Mouse (Mus musculus): ENCODE results near the gene Dab1.

Gene Dab1

GRCm38 (mm10) chr4:103804461-103804860 lies 185.3 kb downstream of the Dab1 start:
- no peak for DNase-seq (ENCODE audit: extremely low read depth, low read depth)

GRCm38 (mm10) chr4:103822669-103823068 lies 203.5 kb downstream of the Dab1 start:
- no peak for DNase-seq (ENCODE audit: extremely low read depth, low read depth)

GRCm38 (mm10) chr4:103838377-103838776 lies 219.2 kb downstream of the Dab1 start:
- DNase-seq (ENCODE audit: extremely low read depth, low read depth), result no peak

GRCm38 (mm10) chr4:103839541-103839940 lies 220.4 kb downstream of the Dab1 start:
- DNase-seq (ENCODE audit: extremely low read depth, low read depth), result no peak

- DNase-seq (ENCODE audit: extremely low read depth, low read depth), result no peak
Measured at GRCm38 (mm10) chr4:103841126-103841525, 222.0 kb downstream of the Dab1 start.

- DNase-seq (ENCODE audit: extremely low read depth, low read depth), result no peak
Measured at GRCm38 (mm10) chr4:103844635-103845034, 225.5 kb downstream of the Dab1 start.

DNA sequence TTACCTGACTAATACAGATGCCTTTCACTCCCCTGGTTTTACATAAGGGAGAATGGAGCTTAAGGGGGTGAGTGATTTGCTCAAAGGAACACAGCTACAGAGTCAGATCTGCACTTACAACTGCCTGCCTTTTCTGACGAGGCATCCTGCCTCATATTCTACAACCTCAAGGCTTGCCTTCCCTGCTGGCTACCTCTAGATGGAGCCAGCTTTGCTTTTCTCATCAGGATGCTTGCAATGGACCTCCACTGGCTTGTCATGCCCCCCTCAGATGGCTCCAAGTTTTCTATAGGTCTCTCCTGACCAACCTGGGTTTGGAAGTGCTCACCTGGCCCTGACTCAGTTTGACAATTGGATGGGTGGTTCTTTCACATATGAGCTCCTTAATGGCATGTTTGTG lies 238.0 kb downstream of the Dab1 start:
- DNase-seq (ENCODE audit: extremely low read depth, low read depth), result no peak

- no peak for DNase-seq (ENCODE audit: extremely low read depth, low read depth)
Measured at GRCm38 (mm10) chr4:103875564-103875963, 256.4 kb downstream of the Dab1 start.

DNA sequence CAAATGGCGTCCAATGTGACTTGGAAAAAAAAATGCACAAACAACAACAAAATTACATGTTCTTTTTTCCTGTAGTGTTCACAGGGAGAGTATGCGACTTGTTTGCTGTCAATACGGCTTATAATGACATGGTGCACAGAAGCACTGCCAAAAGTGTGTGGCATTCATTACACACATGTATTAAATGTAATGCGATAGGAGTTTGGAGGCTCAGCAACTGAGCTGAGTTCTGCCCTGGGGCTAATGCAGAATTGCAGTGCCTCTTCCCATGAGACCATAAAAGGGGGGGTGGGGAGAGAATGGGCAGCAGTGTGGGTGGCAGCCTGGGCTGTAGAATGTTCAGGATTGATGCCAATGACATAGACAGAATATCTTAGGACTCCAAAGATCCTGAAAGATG lies 259.7 kb downstream of the Dab1 start:
- no peak for DNase-seq (ENCODE audit: extremely low read depth, low read depth)

DNA sequence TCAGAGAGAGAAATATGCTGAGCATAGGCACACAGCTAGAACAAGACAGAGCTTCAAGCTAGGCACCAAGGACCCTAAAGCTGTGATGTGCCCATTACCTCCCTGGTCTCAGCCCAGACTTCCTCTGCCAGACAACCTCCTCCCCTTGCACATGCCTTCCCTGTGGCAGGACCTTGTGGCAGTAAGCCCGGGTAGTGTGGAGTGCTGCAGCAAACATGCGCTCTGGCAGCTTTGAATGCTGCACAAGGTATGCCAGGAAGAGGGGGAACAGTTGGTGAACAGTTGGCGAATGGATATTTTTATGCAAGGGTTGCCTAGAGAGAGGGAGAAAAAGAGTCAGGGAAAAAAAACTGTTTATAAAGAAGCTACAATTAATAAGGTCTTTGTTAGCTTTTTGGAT lies 262.5 kb downstream of the Dab1 start:
- DNase-seq (ENCODE audit: extremely low read depth, low read depth), result no peak

DNA sequence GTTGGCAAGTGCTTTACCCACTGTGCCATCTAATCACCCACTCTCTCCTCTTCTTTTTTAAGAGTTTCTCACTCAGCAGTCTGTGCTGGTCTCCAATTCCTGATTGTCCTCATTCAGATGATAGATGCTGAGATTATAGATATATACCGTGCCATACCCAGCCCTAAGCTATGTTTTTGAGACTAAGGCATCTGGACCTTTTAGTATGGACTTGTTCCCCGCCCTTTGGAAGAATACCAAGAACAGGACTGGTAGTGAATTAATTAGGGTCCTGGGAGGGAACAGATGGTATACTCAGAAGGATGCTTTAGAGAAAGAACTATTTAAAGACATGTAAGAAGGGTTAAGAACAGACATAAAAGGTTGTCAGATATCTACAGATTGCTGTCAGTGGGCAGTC lies 268.9 kb downstream of the Dab1 start:
- no peak for DNase-seq (ENCODE audit: extremely low read depth, low read depth)

DNA sequence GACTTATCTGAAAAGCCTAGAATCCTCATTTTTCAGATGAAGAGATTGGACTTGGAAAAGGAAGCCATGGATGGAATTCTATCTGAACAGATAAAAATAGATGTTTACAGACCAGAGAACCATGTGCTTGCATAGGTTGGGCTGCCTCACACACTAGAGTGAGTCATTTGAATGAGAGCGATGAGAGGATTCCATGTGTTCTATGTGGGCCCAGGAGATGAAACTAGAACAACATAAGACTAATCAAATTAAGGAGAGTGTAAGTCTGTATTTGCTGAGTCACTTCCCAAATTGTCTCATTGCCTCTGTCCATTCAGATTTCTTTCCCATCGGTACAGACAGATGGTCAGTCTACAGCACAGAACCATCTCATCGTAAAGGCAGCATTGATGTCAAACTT lies 270.0 kb downstream of the Dab1 start:
- no peak for DNase-seq (ENCODE audit: extremely low read depth, low read depth)

DNA sequence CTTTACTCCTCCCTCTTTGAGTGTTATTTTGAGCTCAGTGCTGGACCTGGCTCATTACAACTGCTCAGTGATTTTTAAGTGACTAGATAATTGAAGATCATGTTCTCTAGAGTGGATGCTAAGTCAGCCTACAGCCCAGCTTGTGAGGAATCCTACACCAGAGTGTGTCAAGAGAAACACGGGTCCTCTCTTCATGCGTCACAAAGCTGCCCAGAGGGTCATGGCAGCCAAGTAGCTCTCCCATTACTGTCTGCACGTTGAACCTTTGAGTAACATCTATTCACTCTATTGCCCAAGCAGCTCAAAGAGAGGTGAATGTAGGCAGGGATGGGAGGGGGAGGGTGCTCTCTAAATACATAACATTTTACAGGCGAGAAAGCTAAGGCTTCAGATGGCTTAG lies 277.6 kb downstream of the Dab1 start:
- no peak for DNase-seq (ENCODE audit: extremely low read depth, low read depth)

DNA sequence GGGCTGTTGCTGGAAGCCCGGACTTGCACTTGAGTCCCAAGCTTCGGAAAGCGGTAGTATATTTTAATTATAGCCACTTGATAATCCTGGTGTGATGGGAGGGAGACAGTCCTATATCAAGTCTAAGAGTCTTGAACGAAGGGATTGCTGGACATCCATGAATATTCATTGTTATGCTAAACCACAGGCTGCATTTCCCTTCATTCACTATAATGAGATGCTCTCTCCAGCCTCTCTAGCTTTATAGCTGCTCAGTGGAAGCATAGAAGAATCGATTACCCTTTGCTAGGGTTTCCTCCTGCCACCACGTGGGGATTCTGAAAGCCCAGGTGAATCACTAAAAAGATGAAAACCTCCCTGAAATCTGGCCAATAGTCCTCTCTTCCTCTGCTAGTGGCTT lies 278.5 kb downstream of the Dab1 start:
- DNase-seq (ENCODE audit: extremely low read depth, low read depth), result no peak

- no peak for DNase-seq (ENCODE audit: extremely low read depth, low read depth)
Measured at GRCm38 (mm10) chr4:103911441-103911840, 292.3 kb downstream of the Dab1 start.

DNA sequence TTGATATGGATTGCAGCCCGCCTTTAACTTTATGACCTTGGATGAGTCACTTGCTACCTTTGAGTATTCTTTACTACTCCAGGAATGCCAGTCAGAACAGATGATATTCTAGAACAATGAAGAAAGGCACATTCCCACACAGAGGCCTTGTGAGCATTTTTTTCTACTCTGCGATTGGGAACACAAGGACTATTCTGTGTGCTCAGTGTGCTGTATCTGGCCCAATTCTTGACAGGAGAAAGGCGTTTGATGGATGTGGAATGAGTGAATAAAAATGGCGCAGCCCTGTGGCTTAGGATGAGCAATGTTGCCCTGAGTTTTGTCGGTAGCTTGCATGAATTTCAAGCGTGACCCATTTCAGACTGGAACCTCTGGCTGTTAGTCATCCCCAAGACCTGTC lies 292.9 kb downstream of the Dab1 start:
- no peak for DNase-seq (ENCODE audit: extremely low read depth, low read depth)

- DNase-seq (ENCODE audit: extremely low read depth, low read depth), result no peak
Measured at GRCm38 (mm10) chr4:103922431-103922931, 303.3 kb downstream of the Dab1 start.

GRCm38 (mm10) chr4:103926682-103927081 lies 307.5 kb downstream of the Dab1 start:
- DNase-seq (ENCODE audit: extremely low read depth, low read depth), result no peak

DNA sequence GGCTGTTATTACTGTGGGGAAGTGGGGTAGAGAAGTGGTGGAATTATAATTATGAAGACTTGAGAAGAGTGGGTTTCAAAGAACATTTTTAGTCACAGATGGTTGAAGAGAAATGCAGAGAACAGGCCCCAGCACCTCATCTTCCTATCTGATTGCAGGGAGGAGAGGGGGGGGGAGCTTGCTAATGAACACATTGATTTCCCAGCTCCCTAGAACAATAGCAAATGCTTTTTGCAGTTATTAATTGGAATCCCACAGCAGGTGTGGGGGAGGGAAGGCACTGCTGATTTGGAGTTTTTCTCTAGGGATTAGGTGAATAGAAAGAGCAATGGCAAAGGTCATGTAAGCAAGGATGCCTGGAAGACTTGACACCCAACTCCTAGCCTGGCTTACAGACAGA lies 310.5 kb downstream of the Dab1 start:
- DNase-seq (ENCODE audit: extremely low read depth, low read depth), result no peak

- no peak for DNase-seq (ENCODE audit: extremely low read depth, low read depth)
Measured at GRCm38 (mm10) chr4:103934364-103934763, 315.2 kb downstream of the Dab1 start.

GRCm38 (mm10) chr4:103948255-103948654 lies 329.1 kb downstream of the Dab1 start:
- no peak for DNase-seq (ENCODE audit: extremely low read depth, low read depth)

- no peak for DNase-seq (ENCODE audit: extremely low read depth, low read depth)
Measured at GRCm38 (mm10) chr4:103953652-103954220, 334.6 kb downstream of the Dab1 start.

DNA sequence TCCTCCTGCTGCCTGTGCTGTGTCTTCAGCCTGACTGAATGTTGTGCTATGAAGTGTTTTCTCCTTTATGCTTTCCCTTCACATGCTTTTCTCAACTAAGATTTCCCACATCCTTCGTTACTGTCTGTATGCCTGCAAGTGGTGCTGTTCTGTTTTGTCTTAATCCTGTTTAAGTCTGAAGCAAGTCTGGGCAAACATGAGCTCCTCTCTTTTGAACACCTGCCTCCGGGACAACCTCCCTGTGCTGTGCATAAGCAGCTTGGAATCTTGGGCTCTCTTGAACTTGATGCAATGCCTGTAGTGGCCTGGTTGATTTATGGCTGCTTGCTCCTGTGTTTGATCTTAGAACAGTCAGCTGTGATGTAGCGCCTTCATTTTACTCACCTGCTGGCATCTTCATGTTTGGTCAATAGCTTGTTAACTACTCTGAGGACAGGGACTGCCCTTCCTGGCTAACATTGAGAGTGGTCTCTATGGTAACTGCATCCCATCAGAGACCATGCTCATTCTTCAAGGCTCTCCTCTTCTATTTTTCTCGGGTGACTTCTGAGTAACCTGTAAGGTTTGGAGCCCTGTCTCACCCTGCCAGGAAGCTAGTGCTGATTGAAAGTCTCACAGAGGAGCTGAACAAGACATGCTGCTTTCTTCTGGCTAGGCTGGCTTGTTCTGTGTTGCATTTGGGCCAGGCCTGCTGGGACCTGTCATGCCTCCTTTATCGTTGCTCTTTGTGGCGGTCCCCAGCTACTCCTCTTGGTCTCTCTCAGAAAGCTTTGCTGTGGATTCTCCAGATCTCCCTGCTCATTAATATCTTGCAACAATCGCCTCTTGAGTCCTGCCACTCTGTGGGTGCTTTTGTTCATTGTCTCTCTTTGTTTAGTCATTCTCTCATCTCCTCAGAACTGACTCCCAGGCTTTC lies 342.2 kb downstream of the Dab1 start:
- DNase-seq (ENCODE audit: extremely low read depth, low read depth), result no peak
